Mouse (Mus musculus) lung, postnatal 36 days (tissue): ENCODE data around the gene Ap3d1.
A peak's percentile ranks its signal among the peaks of the same experiment; 100 is the strongest.

Experiments
- DNase-seq: peaks from one replicate; pipeline ENCODE4 v3.0.0; 2022; ENCODE audit warnings: mixed read lengths

Gene Ap3d1

DNA sequence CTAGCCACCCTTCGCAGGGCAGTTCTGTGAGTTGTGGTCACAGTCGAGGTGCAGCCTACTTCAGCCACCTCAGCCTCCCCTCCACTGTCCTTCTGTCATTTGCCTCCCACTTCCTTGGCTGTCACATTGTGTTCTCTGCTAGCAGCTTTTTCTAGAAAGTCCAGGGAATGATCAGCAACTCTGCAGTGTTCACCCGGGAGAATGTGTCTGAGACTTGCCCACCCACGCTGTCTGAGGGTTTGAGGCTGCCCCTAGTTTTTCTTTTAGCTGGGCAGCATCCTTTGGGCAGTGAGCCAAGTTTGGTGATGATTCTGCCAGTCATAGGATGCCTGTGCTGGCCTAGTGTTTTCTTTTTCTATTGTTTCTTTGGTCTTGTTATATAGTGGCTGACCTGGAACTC, 14.9 kb upstream of the Ap3d1 start:
- no peak for DNase-seq

- no peak for DNase-seq
Observed at GRCm38 (mm10) chr10:80756509-80756908, 14.4 kb upstream of the Ap3d1 start.

DNA sequence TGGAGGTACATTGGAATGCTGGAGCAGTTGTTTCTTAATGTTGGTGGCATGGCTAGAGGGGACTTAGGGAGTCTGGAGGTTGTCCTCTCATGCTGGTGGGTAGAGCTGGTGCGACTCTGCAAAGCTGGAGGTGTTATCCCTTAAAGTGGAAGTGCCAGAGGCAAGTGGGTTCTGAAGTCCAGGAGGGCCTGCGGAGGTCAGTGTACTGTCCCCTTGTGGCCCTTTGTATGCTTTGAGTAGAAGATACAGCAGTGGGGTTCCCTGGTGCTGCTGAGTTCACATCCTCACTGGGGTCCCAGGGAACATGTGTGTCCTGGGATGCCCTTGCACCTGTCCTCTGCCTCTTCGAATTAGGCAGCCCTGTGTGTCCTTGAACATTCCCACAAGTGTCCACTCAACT, 14.0 kb upstream of the Ap3d1 start:
- DNase-seq: no peak

DNA sequence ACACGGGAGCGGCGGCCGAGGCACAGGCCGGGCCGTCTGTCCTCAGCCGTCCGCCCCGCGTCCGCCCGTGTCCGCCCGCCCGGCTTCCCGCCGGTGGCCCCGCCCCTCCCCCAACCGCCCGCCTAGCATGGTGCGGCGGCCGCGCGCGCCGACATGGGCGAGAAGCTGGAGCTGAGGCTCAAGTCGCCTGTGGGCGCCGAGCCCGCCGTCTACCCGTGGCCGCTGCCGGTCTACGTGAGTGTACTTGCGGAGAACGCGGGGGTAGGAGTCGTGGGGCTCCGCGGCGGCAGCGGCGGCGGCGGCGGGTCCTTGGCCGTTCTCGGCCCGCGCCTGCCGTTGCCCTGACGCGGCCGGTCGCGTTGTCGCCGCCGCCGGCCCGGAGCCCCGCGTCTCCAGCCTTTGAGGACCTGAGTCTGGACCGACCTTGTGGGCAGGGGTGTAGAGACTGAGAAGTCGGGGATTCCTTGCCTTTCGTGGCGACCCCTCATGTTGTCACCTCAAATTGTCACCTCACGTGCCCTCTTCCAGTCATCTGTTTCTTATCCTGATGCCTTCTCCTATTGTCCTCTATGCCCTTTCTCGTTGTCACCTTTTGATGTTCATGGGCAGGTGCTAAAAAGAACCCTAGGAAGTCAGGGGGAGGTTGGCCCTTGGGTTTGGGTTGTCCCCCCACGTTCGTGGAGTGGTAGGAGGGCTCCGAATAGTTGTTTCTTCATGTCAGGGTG, 13.4 kb upstream of the Ap3d1 start:
- no peak for DNase-seq

- peak; percentile 97 for DNase-seq
Observed at GRCm38 (mm10) chr10:80754594-80755290, 12.7 kb upstream of the Ap3d1 start, which contains the start of gene Dot1l. Gene Dot1l, plus strand, starts transcription at chr10:80755206.

DNA sequence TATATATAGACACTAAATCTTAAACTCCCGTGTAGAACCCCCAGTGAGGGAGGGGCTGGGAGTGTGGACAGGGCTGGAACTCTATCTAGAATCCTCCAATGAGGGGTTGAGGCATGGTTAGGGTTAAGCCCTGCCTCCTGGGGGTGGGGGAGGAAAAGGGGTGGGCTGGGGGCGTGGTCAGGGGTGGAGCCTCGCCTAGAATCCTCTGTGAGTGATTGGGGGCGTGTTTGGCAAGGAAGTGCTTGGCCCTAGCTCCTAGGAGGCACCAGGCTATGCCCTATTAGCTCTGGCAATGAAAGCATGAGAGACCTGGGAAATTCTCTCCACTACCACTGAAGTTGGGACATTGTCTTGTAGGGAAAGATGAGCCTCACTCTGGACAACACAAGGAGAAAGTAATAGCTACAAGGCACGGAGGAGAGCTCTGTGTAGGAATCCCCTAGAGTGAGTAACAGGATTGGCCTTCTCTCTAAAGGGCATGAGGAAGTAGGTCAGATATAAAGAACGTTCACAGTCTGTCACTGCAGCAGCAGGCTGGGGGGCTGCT, 10.1 kb upstream of the Ap3d1 start:
- peak; percentile 89 for DNase-seq

DNA sequence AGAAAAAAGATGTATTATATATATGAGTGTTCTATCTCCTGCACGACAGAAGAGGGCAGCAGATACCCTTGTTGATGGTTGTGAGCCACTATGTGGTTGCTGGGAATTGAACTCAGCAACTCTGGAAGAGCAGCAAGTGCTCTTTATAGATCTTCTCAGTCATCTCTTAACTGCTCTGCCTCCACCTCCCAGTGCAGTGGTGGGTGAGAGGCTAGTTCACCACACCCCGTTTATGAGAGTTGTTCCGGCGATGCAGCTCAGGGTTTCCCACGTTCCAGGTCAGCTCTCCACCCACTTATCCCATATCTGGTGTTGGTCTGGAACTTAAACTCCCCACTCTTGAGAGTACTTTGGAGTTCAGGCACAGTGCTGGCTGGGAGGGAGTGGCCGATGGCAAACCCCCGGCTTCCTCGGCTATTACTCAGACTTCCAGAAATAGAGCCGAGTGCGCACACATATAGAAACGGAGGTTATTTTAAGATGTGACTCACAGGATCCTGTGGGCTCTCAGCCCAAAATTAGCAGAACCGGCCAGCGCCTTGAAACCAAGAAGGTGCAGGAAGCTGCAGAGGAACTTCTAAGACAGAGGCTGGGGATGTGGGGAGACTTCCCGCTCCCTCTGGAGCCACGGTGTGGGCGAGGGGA, 9.2 kb upstream of the Ap3d1 start:
- DNase-seq: peak; percentile 89

- peak; percentile 83 for DNase-seq
Observed at GRCm38 (mm10) chr10:80748609-80749008, 6.5 kb upstream of the Ap3d1 start.

DNA sequence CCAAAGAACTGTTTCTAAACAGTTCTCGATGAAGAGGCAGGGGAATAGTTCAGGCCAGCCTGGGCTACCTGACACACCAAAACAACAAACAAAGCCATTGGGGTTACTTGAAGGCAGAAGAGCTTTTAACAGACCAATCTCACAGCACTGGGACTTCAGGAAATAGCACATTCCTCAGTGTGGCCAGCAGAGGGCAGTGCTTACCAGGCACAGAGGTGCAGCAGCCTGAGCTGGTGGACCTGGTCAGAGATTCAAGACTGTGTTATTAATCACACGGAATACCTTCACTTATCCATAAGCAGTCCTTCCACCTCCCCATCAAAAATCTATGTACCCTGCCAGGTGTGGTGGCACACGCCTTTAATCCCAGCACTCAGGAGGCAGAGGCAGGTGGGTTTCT, 5.3 kb upstream of the Ap3d1 start:
- peak; percentile 78 for DNase-seq

GRCm38 (mm10) chr10:80744262-80744661, 2.2 kb upstream of the Ap3d1 start:
- DNase-seq: peak; percentile 90

DNA sequence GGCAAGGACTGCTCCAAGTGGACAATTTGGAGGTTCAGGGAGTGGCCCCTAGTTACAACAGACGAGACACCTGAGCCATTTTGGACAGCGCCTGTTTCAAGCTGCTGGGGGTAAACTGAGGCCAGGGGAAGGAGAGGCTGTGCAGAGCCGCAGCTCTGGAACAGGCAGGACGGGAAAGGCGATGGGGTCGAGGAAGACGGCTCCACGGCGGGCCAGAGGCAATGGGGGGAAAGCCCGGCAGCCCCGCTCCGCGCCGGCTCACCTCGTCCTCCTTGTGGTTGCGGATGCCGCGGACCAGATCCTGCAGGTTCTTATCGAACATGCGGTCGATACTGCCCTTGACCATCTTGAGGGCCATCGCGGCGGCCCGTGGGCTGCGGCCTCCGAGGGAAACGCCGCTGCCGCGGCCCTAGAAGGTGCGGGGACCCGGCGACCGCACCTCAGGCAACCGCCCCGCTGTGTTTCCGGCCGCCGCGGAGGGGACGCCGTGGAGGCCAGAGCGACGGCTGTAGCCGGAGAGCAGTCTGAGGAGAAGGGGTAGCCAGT, 357 bp downstream of the Ap3d1 start:
- no peak for DNase-seq

DNA sequence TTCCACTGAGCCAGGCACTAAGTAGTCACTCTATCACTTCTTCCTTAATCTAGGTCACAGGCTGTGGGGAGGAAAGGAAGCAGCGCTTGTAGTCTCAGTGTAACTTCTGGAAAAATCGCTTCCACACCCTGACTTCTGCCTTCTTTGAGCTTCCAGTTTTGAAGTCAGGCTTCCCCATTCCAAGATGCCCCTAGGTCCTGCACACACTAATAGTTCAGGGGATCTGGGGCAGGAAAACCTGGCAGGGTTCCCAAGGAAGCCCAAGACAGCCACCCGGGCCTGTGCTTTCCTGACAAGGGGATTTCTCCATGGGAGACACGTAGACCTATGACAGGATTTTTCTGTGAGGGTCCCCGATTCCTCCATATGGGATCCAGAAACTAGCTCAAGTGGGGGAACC, 918 bp downstream of the Ap3d1 start:
- DNase-seq: peak; percentile 30

GRCm38 (mm10) chr10:80738657-80739056, 3.4 kb downstream of the Ap3d1 start:
- no peak for DNase-seq

- DNase-seq: no peak
Observed at GRCm38 (mm10) chr10:80736731-80737130, 5.3 kb downstream of the Ap3d1 start.

DNA sequence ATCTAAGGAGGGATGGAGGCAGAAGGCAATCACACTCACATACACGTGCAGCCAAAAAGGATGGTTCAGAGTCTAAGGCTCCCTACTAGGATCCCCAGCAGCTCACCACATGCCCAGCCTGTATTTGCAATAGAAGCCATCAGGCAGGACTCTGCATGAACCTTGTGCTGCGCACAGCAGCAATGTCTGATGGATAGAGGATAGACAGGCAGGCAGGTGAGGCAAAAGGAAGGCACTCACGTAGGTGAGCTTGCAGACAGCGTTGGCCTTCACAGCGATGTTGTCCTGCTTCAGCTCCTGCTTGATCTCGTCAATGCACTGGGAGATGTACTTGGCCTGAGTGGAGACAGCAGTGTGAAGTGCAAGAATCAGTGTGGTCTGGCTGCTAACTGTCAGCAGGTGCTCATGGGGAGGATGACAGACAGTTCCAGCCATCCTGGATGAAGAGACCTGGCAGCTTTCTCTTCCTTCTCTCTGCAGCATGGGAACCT, 9.4 kb downstream of the Ap3d1 start:
- DNase-seq: no peak

- DNase-seq: peak; percentile 34
Observed at GRCm38 (mm10) chr10:80727369-80728127, 14.5 kb downstream of the Ap3d1 start.

- no peak for DNase-seq
Observed at GRCm38 (mm10) chr10:80717281-80717680, 24.8 kb downstream of the Ap3d1 start.

GRCm38 (mm10) chr10:80710834-80711233, 31.2 kb downstream of the Ap3d1 start:
- no peak for DNase-seq

DNA sequence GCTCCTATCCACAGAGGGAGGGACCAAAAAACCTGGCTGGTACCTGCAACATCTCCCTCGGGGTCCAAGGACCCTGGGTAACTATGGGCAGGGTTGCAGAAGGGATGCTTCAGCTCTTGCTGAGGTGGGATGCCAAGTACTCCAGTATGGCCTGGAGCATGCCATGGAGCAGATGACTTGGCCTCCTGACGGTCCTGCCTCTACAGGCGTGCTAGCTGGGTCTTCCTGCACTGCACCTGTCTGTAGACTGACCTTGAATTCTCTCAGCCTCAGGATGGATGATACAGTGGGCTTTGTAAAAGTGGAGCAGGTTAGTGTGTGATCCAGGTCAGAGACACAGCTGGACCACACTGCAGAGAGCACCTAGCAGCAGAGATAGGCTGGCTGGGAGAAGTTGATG, 36.6 kb downstream of the Ap3d1 start:
- no peak for DNase-seq

GRCm38 (mm10) chr10:80705033-80705432, 37.0 kb downstream of the Ap3d1 start:
- DNase-seq: no peak

DNA sequence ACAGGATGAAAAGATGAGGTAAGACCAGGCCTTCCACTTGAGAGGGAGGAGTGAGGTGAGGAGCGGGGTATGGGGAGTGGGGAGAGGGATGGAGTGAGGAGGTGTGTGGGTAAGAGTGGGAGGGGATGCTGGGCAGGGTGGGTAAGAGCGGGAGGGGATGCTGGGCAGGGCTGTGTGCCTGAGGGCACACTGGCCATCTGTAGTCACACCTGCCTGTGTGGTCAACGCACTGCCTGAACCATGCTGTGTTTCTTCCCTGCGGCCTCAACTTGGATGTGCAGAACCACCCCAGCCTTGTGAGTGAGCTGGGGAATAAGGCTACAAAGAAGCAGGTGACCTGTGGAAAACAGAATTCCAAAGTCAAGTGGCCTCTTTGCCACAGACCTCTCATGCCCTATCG, 37.6 kb downstream of the Ap3d1 start:
- DNase-seq: no peak

- DNase-seq: no peak
Observed at GRCm38 (mm10) chr10:80703643-80704042, 38.4 kb downstream of the Ap3d1 start.
